Comparison of ENCODE assay signal across 8 mouse cellular contexts in genomic region chr11:115841961-115842550, GRCm38 (mm10). TPM values are rescaled to one million over a fixed set of nuclear protein-coding genes. Genes with fewer than 3 reads are reported as not detected.
DNase-seq lines count a peak whose midpoint lies in the region; ATAC-seq and TF ChIP-seq lines count a peak whose summit lies in the region.

No protein-coding gene starts in this region.

- H3K4me1 ChIP-seq in kidney, adult 2 months (ENCODE audit: control insufficient read depth, insufficient read depth, low read length) = peaks cover 64% of the 10 kb centered on the region
- H3K4me1 ChIP-seq in midbrain, embryonic 15.5 days = no peaks in the 10 kb centered on the region

- no peak overlapping the region for H3K4me2 ChIP-seq in midbrain, embryonic 15.5 days

- peak overlapping the region; percentile 84 for H3K27ac ChIP-seq in kidney, adult 2 months (ENCODE audit: insufficient read depth, low read depth, low read length)
- H3K27ac ChIP-seq in midbrain, embryonic 15.5 days = no peak overlapping the region

- ATAC-seq in erythroid progenitor cell, adult 5-6 weeks (replicated peaks; ENCODE audit: low FRiP score, poor library complexity, severe bottlenecking) = peak; percentile 95
- no peak for ATAC-seq in midbrain, embryonic 15.5 days (replicated peaks)
- ATAC-seq in cerebellum, adult (ENCODE audit: insufficient number of reproducible peaks, low FRiP score, low TSS enrichment) = no peak

- H3K27me3 ChIP-seq in kidney, adult 2 months (replicated peaks; ENCODE audit: control insufficient read depth, insufficient read depth, low read length) = no peaks in the 10 kb centered on the region
- H3K27me3 ChIP-seq in midbrain, embryonic 15.5 days (replicated peaks) = no peaks in the 10 kb centered on the region

- WGBS in kidney, adult 2 months = 22% methylated on average over 6 of the region's 6 CpGs
- WGBS in midbrain, embryonic 15.5 days = 17% methylated on average over 6 of the region's 6 CpGs

- no peak overlapping the region for H3K4me3 ChIP-seq in kidney, adult 2 months (ENCODE audit: insufficient read depth, low read depth, low read length)
- no peak overlapping the region for H3K4me3 ChIP-seq in midbrain, embryonic 15.5 days

- no peak for TF ChIP-seq CTCF in kidney, adult 2 months (conservative IDR thresholded peaks at IDR 0.05; ENCODE audit: insufficient read depth, insufficient read length, low read depth, low read length)

- no peak for TF ChIP-seq POLR2A in kidney, adult 2 months (IDR thresholded peaks at IDR 0.05; ENCODE audit: low read depth, low read length)

- no peaks in the 10 kb centered on the region for H3K9me3 ChIP-seq in midbrain, embryonic 15.5 days

- DNase-seq in testis, postnatal 14 days (ENCODE audit: low spot score) = peak; percentile 58
- no peak for DNase-seq in testis, postnatal 10 days (ENCODE audit: low spot score)
- DNase-seq in kidney, adult 2 months = peak; percentile 63
- peak; percentile 34 for DNase-seq in lung, postnatal 36 days
- no peak for DNase-seq in frontal cortex, postnatal 36 days (ENCODE audit: low spot score in 2 of 2)

- H3K9ac ChIP-seq in midbrain, embryonic 15.5 days = no peak overlapping the region

- H3K36me3 ChIP-seq in kidney, adult 2 months (ENCODE audit: control insufficient read depth, insufficient read depth, low read length) = peaks cover 8% of the 10 kb centered on the region
- no peaks in the 10 kb centered on the region for H3K36me3 ChIP-seq in midbrain, embryonic 15.5 days (replicated peaks)

RNA-seq across cellular contexts. Expression of gene Myo15b, which starts 16.1 kb away (rescaled TPM):
- not detected in 2 replicates for total RNA-seq in erythroid progenitor cell, adult 5-6 weeks (2015; ENCODE audit: low replicate concordance)
- not detected in 2 replicates for total RNA-seq in erythroid progenitor cell, adult 5-6 weeks (2017; ENCODE audit: low replicate concordance)
- polyA plus RNA-seq in kidney, adult 2 months (2012; rRNA removed) = 104 and 132 TPM in 2 replicates
- 0.03 and 0.10 TPM in 2 replicates for polyA plus RNA-seq in midbrain, embryonic 15.5 days (2015; fragmentation: Nextera tagmentation; extraction: Ambion mirVana)

RNA-seq across cellular contexts. Expression of gene Llgl2, which starts 18.2 kb away (rescaled TPM):
- 1.7 TPM in 1 of 2 replicates, not detected in the other for total RNA-seq in erythroid progenitor cell, adult 5-6 weeks (2015; ENCODE audit: low replicate concordance)
- 0.26 and 1.8 TPM in 2 replicates for total RNA-seq in erythroid progenitor cell, adult 5-6 weeks (2017; ENCODE audit: low replicate concordance)
- polyA plus RNA-seq in kidney, adult 2 months (2012; rRNA removed) = 153 and 166 TPM in 2 replicates
- 0.84 and 1.0 TPM in 2 replicates for polyA plus RNA-seq in midbrain, embryonic 15.5 days (2015; fragmentation: Nextera tagmentation; extraction: Ambion mirVana)

RNA-seq across cellular contexts. Expression of gene Tsen54, which starts 27.5 kb away (rescaled TPM):
- total RNA-seq in erythroid progenitor cell, adult 5-6 weeks (2015; ENCODE audit: low replicate concordance) = 4.0 and 12.6 TPM in 2 replicates
- 3.6 and 4.3 TPM in 2 replicates for total RNA-seq in erythroid progenitor cell, adult 5-6 weeks (2017; ENCODE audit: low replicate concordance)
- polyA plus RNA-seq in kidney, adult 2 months (2012; rRNA removed) = 36.4 and 43.4 TPM in 2 replicates
- polyA plus RNA-seq in midbrain, embryonic 15.5 days (2015; fragmentation: Nextera tagmentation; extraction: Ambion mirVana) = 24.8 and 27.9 TPM in 2 replicates

RNA-seq across cellular contexts. Expression of gene Caskin2, which starts 28.6 kb away (rescaled TPM):
- 6.7 and 13.0 TPM in 2 replicates for total RNA-seq in erythroid progenitor cell, adult 5-6 weeks (2015; ENCODE audit: low replicate concordance)
- 5.6 and 6.0 TPM in 2 replicates for total RNA-seq in erythroid progenitor cell, adult 5-6 weeks (2017; ENCODE audit: low replicate concordance)
- 36.9 and 46.7 TPM in 2 replicates for polyA plus RNA-seq in kidney, adult 2 months (2012; rRNA removed)
- 9.4 and 11.1 TPM in 2 replicates for polyA plus RNA-seq in midbrain, embryonic 15.5 days (2015; fragmentation: Nextera tagmentation; extraction: Ambion mirVana)

RNA-seq across cellular contexts. Expression of gene Smim5, which starts 57.7 kb away (rescaled TPM):
- total RNA-seq in erythroid progenitor cell, adult 5-6 weeks (2015; ENCODE audit: low replicate concordance) = 37.7 and 44.7 TPM in 2 replicates
- 27.1 and 64.4 TPM in 2 replicates for total RNA-seq in erythroid progenitor cell, adult 5-6 weeks (2017; ENCODE audit: low replicate concordance)
- polyA plus RNA-seq in kidney, adult 2 months (2012; rRNA removed) = 26.1 and 26.7 TPM in 2 replicates
- 1.2 and 1.4 TPM in 2 replicates for polyA plus RNA-seq in midbrain, embryonic 15.5 days (2015; fragmentation: Nextera tagmentation; extraction: Ambion mirVana)

Comparison
In these comparisons a context has a peak if more than half of its experiments do, and no peak if none do; other contexts are left out.
1. DNase-seq: peak in testis, postnatal 14 days (single experiment), kidney, adult 2 months (single experiment) and lung, postnatal 36 days (single experiment); none in testis, postnatal 10 days (single experiment) and frontal cortex, postnatal 36 days (0 of 2).
2. RNA of gene Myo15b, which starts 16.1 kb away (polyA plus RNA-seq): 104 to 132 TPM in kidney, adult 2 months; 0.03 to 0.10 TPM in midbrain, embryonic 15.5 days; every median in the first group is over 10 times any median in the second.
3. RNA of gene Llgl2, which starts 18.2 kb away (polyA plus RNA-seq): 153 to 166 TPM in kidney, adult 2 months; 0.84 to 1.0 TPM in midbrain, embryonic 15.5 days; every median in the first group is over 10 times any median in the second.